Mouse (Mus musculus): ENCODE data around the gene Cavin3. TPM values are rescaled to one million over a fixed set of nuclear protein-coding genes. Genes with fewer than 3 reads are reported as not detected.

Cavin3 gene
- 0.69 TPM for polyA plus RNA-seq (2014; fragmentation: Illumina TruSeq; extraction: RNeasy Lipid Tissue Mini Kit (QIAGEN cat#74804); ENCODE audit: low read depth, low replicate concordance)

GRCm38 (mm10) chr7:105481505-105482411, at the start of gene Cavin3:
Gene Cavin3, minus strand, starts transcription at chr7:105482300.

Other genes with a start within 250 kb of the Cavin3 start
- not detected for gene Olfr688, start 194.2 kb downstream of the Cavin3 start, polyA plus RNA-seq (2014; fragmentation: Illumina TruSeq; extraction: RNeasy Lipid Tissue Mini Kit (QIAGEN cat#74804); ENCODE audit: low read depth, low replicate concordance)
- not detected for gene Olfr689, start 171.1 kb downstream of the Cavin3 start, polyA plus RNA-seq (2014; fragmentation: Illumina TruSeq; extraction: RNeasy Lipid Tissue Mini Kit (QIAGEN cat#74804); ENCODE audit: low read depth, low replicate concordance)
- 0.25 TPM for gene Olfr690, start 148.2 kb downstream of the Cavin3 start, polyA plus RNA-seq (2014; fragmentation: Illumina TruSeq; extraction: RNeasy Lipid Tissue Mini Kit (QIAGEN cat#74804); ENCODE audit: low read depth, low replicate concordance)
- gene Olfr691, start 140.0 kb downstream of the Cavin3 start, polyA plus RNA-seq (2014; fragmentation: Illumina TruSeq; extraction: RNeasy Lipid Tissue Mini Kit (QIAGEN cat#74804); ENCODE audit: low read depth, low replicate concordance): 0.31 TPM
- gene Olfr692, start 114.1 kb downstream of the Cavin3 start, polyA plus RNA-seq (2014; fragmentation: Illumina TruSeq; extraction: RNeasy Lipid Tissue Mini Kit (QIAGEN cat#74804); ENCODE audit: low read depth, low replicate concordance): not detected
- 3.9 TPM for gene Gm5901, start 107.3 kb downstream of the Cavin3 start, polyA plus RNA-seq (2014; fragmentation: Illumina TruSeq; extraction: RNeasy Lipid Tissue Mini Kit (QIAGEN cat#74804); ENCODE audit: low read depth, low replicate concordance)
- gene Fam160a2, start 82.2 kb downstream of the Cavin3 start, polyA plus RNA-seq (2014; fragmentation: Illumina TruSeq; extraction: RNeasy Lipid Tissue Mini Kit (QIAGEN cat#74804); ENCODE audit: low read depth, low replicate concordance): 9.2 TPM
- gene Cnga4, start 77.7 kb downstream of the Cavin3 start, polyA plus RNA-seq (2014; fragmentation: Illumina TruSeq; extraction: RNeasy Lipid Tissue Mini Kit (QIAGEN cat#74804); ENCODE audit: low read depth, low replicate concordance): 1.8 TPM
- gene Cckbr, start 56.6 kb downstream of the Cavin3 start, polyA plus RNA-seq (2014; fragmentation: Illumina TruSeq; extraction: RNeasy Lipid Tissue Mini Kit (QIAGEN cat#74804); ENCODE audit: low read depth, low replicate concordance): not detected
- gene Smpd1, start 72.1 kb upstream of the Cavin3 start, polyA plus RNA-seq (2014; fragmentation: Illumina TruSeq; extraction: RNeasy Lipid Tissue Mini Kit (QIAGEN cat#74804); ENCODE audit: low read depth, low replicate concordance): 0.62 TPM
- 0.71 TPM for gene Apbb1, start 99.4 kb upstream of the Cavin3 start, polyA plus RNA-seq (2014; fragmentation: Illumina TruSeq; extraction: RNeasy Lipid Tissue Mini Kit (QIAGEN cat#74804); ENCODE audit: low read depth, low replicate concordance)
- not detected for gene Hpx, start 117.8 kb upstream of the Cavin3 start, polyA plus RNA-seq (2014; fragmentation: Illumina TruSeq; extraction: RNeasy Lipid Tissue Mini Kit (QIAGEN cat#74804); ENCODE audit: low read depth, low replicate concordance)
- gene Trim3, start 151.3 kb upstream of the Cavin3 start, polyA plus RNA-seq (2014; fragmentation: Illumina TruSeq; extraction: RNeasy Lipid Tissue Mini Kit (QIAGEN cat#74804); ENCODE audit: low read depth, low replicate concordance): 2.0 TPM
- gene Timm10b, start 157.8 kb upstream of the Cavin3 start, polyA plus RNA-seq (2014; fragmentation: Illumina TruSeq; extraction: RNeasy Lipid Tissue Mini Kit (QIAGEN cat#74804); ENCODE audit: low read depth, low replicate concordance): 17.1 TPM
- 3.4 TPM for gene Arfip2, start 158.1 kb upstream of the Cavin3 start, polyA plus RNA-seq (2014; fragmentation: Illumina TruSeq; extraction: RNeasy Lipid Tissue Mini Kit (QIAGEN cat#74804); ENCODE audit: low read depth, low replicate concordance)
- not detected for gene Gm45799, start 158.3 kb upstream of the Cavin3 start, polyA plus RNA-seq (2014; fragmentation: Illumina TruSeq; extraction: RNeasy Lipid Tissue Mini Kit (QIAGEN cat#74804); ENCODE audit: low read depth, low replicate concordance)
- 27.6 TPM for gene Dnhd1, start 168.5 kb upstream of the Cavin3 start, polyA plus RNA-seq (2014; fragmentation: Illumina TruSeq; extraction: RNeasy Lipid Tissue Mini Kit (QIAGEN cat#74804); ENCODE audit: low read depth, low replicate concordance)